Mouse (Mus musculus) Patski (cell line): ENCODE data around the gene Sdccag8. TPM values are rescaled to one million over a fixed set of nuclear protein-coding genes. Genes with fewer than 3 reads are reported as not detected.

Source experiments
- ATAC-seq: fragments of 100-300 bp; one replicate; pipeline ENCODE4 v1.8.0; 2021
- CTCF ChIA-PET: fragments of 350-600 bp; sonication (Branson Sonifier 250); formaldehyde crosslinking; loops from one replicate; lab custom pipeline; 2022; ENCODE audit warnings: inconsistent platforms; lab: Charles Lee
- POLR2A ChIA-PET: fragments of 350-600 bp; sonication (Branson Sonifier 250); formaldehyde crosslinking; loops from one replicate; lab custom pipeline; 2022; ENCODE audit warnings: antibody characterized with exemption, inconsistent platforms; lab: Charles Lee
- DNase-seq: peaks from one replicate; pipeline ENCODE4 v3.0.0-alpha.2; 2011; ENCODE audit warnings: low read depth, low spot score
- H3K27me3 ChIP-seq: fragments of 371-371 bp; one replicate; pipeline ENCODE4 v1.5.1; 2021
- CTCF ChIP-seq: fragments of 100-300 bp; IDR thresholded peaks from one replicate; pipeline ENCODE4 v1.5.1; 2021
- in situ Hi-C: fragments of 300-500 bp; cut with MboI; formaldehyde crosslinking; loops from 3 replicates; pipeline ENCODE4 v1.11.1; 2018; ENCODE audit warnings: low pct_unique_long_range_greater_than_20kb, mixed read lengths
- polyA plus RNA-seq: library from polyadenylated mRNA; unstranded; gene quantifications from one replicate; pipeline ENCODE4 v1.2.3, GENCODE M21; 2021

The Sdccag8 gene
- polyA plus RNA-seq, 1 experiment from 2014 or later, result 25.1 TPM

GRCm38 (mm10) chr1:177013313-177013712 is 198.9 kb downstream of the Sdccag8 start:
- in situ Hi-C loops, result no loop called here
- DNase-seq (no peak), ATAC-seq (no peak)
- H3K27me3 ChIP-seq, result no peaks in the 10 kb centered on the region
- TF ChIP-seq CTCF, result no peak
- POLR2A ChIA-PET, result no interaction called here
- CTCF ChIA-PET, result interaction anchor here (1.5 kb wide), 1 partner anchor 9 kb away, joined by 4 read pairs; no protein-coding TSS in a partner anchor

- ChIA-PET POLR2A (no interaction called here), CTCF (interaction anchor here (1.5 to 1.7 kb wide), 2 partner anchors 9 to 15 kb away, joined by 4 to 6 read pairs; no protein-coding TSS in a partner anchor)
- DNase-seq (no peak), ATAC-seq (no peak)
- in situ Hi-C loops, result no loop called here
- H3K27me3 ChIP-seq, result no peaks in the 10 kb centered on the region
- no peak for TF ChIP-seq CTCF
Measured at GRCm38 (mm10) chr1:177013776-177014175, 199.3 kb downstream of the Sdccag8 start.

DNA sequence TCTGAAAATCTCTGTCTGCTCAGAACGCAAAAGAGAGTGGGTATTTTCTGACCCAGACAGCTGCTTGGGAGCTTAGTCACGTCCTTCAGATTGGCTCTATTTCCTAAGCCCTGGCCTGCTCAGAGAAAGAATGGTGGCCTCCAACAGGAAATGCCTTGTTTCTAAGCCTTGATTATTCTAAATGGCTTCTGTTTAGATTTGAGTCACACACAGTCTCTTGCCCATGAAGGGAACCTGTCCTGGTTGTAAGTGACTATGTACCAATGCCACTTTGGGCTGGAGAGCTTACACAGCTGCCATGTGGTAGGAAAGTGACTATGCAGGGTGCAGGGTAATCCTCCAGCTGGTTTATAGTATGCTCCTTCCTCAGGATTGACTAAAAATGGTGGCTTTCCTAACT is 199.9 kb downstream of the Sdccag8 start:
- ATAC-seq (peak; percentile 68), DNase-seq (peak; percentile 44)
- CTCF ChIA-PET, result interaction anchor here (1.5 to 1.7 kb wide), 2 partner anchors 15 to 27 kb away, joined by 3 to 6 read pairs; no protein-coding TSS in a partner anchor
- in situ Hi-C loops, result no loop called here
- POLR2A ChIA-PET, result interaction anchor here (0.6 kb wide), 1 partner anchor 35 kb away, joined by 3 read pairs; no protein-coding TSS in a partner anchor
- H3K27me3 ChIP-seq, result no peaks in the 10 kb centered on the region
- no peak for TF ChIP-seq CTCF

- no peaks in the 10 kb centered on the region for H3K27me3 ChIP-seq
- peak; percentile 58 for ATAC-seq
- POLR2A ChIA-PET, result interaction anchor here (0.6 kb wide), 1 partner anchor 592 kb away, joined by 3 read pairs; no protein-coding TSS in a partner anchor
- CTCF ChIA-PET, result interaction anchor here (1.5 to 1.7 kb wide), 3 partner anchors 9 to 27 kb away, joined by 3 to 6 read pairs (median 3); no protein-coding TSS in a partner anchor
- no peak for DNase-seq
- in situ Hi-C loops, result no loop called here
- no peak for TF ChIP-seq CTCF
Measured at GRCm38 (mm10) chr1:177014921-177015439, 200.5 kb downstream of the Sdccag8 start.

- TF ChIP-seq CTCF, result no peak
- CTCF ChIA-PET, result interaction anchor here (1.1 to 1.6 kb wide), 2 partner anchors 8 kb away, joined by 3 to 4 read pairs; no protein-coding TSS in a partner anchor
- no peaks in the 10 kb centered on the region for H3K27me3 ChIP-seq
- DNase-seq (no peak), ATAC-seq (no peak)
- POLR2A ChIA-PET, result no interaction called here
- in situ Hi-C loops, result no loop called here
Measured at GRCm38 (mm10) chr1:177015917-177016316, 201.5 kb downstream of the Sdccag8 start.

DNA sequence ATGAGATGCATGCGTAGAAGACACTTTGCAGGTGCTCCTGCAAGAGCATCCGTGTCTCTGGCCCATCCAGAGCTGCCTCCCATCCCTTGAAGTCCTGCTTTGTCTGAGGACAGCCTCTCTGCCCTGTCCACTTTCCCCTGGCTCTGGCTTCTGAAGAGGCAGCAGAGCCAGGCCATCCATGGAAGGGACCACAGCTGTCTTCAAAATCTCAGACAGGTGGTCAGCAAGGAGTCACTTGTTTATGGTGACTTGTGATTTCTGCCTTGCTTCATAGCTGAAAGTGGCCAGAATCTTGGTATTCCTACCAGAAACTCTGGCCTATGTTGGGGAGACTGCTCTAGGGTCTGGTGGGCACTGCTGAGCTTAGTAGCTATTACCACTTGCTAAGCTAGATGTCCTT is 202.3 kb downstream of the Sdccag8 start:
- TF ChIP-seq CTCF, result no peak
- in situ Hi-C loops, result no loop called here
- no peak for DNase-seq

DNA sequence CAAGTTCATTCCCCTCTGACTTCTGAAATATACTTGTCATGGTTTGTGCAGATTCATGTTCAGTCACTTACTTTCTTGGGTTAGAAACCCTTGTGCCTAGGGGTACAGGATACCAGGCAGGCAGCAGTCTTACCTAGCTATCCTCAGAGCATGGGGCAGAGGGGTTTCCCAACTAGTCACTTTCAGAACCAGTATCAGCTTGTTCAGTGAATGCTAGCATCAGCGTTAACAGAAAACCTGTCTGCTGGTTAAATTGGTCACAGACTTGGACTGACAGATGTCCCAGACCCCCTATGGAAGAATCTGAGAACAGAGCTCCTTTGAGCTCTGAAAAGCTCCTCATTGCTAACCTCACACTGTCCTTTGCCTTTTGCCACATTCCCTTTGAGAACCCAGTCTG is 204.3 kb downstream of the Sdccag8 start:
- no peak for ATAC-seq
- H3K27me3 ChIP-seq, result no peaks in the 10 kb centered on the region
- ChIA-PET CTCF (interaction anchor here (1.5 kb wide), 1 partner anchor 413 kb away, joined by 3 read pairs; no protein-coding TSS in a partner anchor), POLR2A (interaction anchor here (0.9 to 1.4 kb wide), 2 partner anchors 14 to 16 kb away, joined by 3 to 4 read pairs; no protein-coding TSS in a partner anchor)
- TF ChIP-seq CTCF, result no peak
- DNase-seq, result no peak
- in situ Hi-C loops, result no loop called here

More for the DNA sequence above, 202.3 kb downstream of the Sdccag8 start:
- ChIA-PET CTCF (interaction anchor here (1.1 kb wide), 1 partner anchor 9 kb away, joined by 4 read pairs; no protein-coding TSS in a partner anchor), POLR2A (interaction anchor here (1.2 kb wide), 1 partner anchor 9 kb away, joined by 4 read pairs; no protein-coding TSS in a partner anchor)
- H3K27me3 ChIP-seq, result no peaks in the 10 kb centered on the region
- ATAC-seq, result no peak

- H3K27me3 ChIP-seq, result no peaks in the 10 kb centered on the region
- ChIA-PET CTCF (interaction anchor here (1.5 kb wide), 1 partner anchor 412 kb away, joined by 3 read pairs; no protein-coding TSS in a partner anchor), POLR2A (interaction anchor here (0.6 to 1.4 kb wide), 2 partner anchors 13 to 247 kb away, joined by 4 to 5 read pairs; no protein-coding TSS in a partner anchor)
- in situ Hi-C loops, result no loop called here
- no peak for ATAC-seq
- no peak for DNase-seq
- TF ChIP-seq CTCF, result no peak
Measured at GRCm38 (mm10) chr1:177019668-177020067, 205.2 kb downstream of the Sdccag8 start.

GRCm38 (mm10) chr1:177022751-177023150 is 208.3 kb downstream of the Sdccag8 start:
- DNase-seq, result no peak
- no peak for ATAC-seq
- CTCF ChIA-PET, result interaction anchor here (1.0 to 1.4 kb wide), 2 partner anchors 10 to 14 kb away, joined by 4 read pairs; no protein-coding TSS in a partner anchor

DNA sequence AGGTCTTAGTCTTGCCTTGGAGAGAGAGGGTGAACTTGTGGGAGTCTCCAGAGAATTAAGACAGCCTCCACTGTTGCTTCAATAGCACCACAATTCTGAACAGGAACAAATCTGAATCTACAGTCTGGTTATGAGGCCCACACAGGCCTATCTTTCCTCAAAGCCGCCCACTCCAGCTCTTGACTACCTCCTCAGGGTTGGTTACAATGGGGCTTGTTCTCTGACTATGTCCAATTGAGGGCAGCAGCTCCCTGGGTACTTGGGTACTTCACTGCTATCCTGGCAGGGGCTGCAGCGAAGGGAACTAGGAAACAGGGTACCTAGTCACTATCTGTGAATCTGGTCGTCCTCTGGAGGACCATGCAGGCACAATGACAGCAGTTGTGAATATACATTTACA is 213.2 kb downstream of the Sdccag8 start:
- ChIA-PET CTCF (interaction anchor here (1.5 kb wide), 1 partner anchor 11 kb away, joined by 3 read pairs; no protein-coding TSS in a partner anchor), POLR2A (interaction anchor here (0.6 kb wide), 1 partner anchor 11 kb away, joined by 3 read pairs; no protein-coding TSS in a partner anchor)
- DNase-seq, result no peak
- no peak for ATAC-seq
- H3K27me3 ChIP-seq, result no peaks in the 10 kb centered on the region
- in situ Hi-C loops, result no loop called here
- TF ChIP-seq CTCF, result no peak

More at GRCm38 (mm10) chr1:177022751-177023150, 208.3 kb downstream of the Sdccag8 start:
- in situ Hi-C loops, result no loop called here
- POLR2A ChIA-PET, result interaction anchor here (0.5 kb wide), 1 partner anchor 105 kb away, joined by 3 read pairs; no protein-coding TSS in a partner anchor
- no peaks in the 10 kb centered on the region for H3K27me3 ChIP-seq
- no peak for TF ChIP-seq CTCF

DNA sequence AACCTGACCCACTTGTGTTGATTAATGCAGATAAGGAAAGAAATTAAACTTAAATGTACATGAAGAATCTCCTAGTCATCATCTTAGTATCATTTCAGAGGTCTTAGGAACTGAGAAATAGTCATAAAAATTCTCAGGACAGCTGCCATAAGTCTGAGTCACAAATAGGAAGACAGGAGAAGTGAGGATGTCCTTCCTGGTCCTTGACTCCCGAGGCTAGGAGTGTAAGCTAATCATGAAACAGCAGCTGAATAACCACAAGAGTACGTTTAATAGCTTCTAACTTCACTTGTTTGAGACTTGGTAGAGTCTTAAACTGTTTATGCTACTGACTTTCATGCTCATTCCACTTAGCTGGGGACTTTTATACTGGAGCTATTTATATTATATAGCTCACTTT is 214.6 kb downstream of the Sdccag8 start:
- DNase-seq, result no peak
- in situ Hi-C loops, result no loop called here
- peak; percentile 62 for ATAC-seq
- no peaks in the 10 kb centered on the region for H3K27me3 ChIP-seq
- ChIA-PET POLR2A (no interaction called here), CTCF (interaction anchor here (0.8 to 2.0 kb wide), 4 partner anchors 10 to 33 kb away, joined by 3 to 6 read pairs (median 4); no protein-coding TSS in a partner anchor)
- no peak for TF ChIP-seq CTCF
